Mouse (Mus musculus): ENCODE results near the gene Emc7. TPM values are rescaled to one million over a fixed set of nuclear protein-coding genes. Genes with fewer than 3 reads are reported as not detected.

Gene Emc7
- 23.1 TPM for polyA plus RNA-seq (2017; shearing (Covaris generic))

DNA sequence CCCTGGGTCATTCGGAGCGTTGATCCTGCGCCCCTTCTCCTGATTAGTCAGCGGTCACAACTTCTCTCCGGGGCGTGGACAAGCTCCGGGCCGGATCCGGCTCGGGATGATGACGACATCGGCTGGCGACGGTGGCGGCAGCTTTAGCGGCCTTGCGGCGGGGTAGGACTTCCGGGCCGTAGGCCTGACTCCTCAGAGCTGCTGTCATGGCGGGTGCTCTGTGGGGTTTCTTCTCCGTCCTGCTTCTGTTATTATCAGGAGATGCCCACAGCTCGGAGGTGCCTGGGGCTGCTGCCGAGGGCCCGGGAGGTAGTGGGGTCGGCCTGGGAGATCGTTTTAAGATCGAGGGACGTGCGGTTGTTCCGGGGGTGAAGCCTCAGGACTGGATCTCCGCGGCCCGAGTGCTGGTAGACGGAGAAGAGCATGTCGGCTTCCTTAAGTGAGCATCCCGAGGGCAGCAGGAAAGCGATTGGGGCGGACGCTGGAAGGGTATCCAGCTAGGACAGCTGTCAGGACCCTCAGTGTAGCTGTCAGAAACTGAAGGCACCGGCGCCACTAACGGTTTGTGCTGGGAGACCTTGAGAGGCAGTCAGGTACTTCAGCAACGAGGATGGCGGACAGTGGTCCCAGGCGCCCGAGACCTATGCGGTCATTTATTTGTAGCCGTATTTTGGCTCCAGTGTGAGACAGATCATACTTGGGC is at the start of gene Emc7:
TSS of gene Emc7 (plus strand) at position 136 of the 703 bp plus-strand sequence.

DNA sequence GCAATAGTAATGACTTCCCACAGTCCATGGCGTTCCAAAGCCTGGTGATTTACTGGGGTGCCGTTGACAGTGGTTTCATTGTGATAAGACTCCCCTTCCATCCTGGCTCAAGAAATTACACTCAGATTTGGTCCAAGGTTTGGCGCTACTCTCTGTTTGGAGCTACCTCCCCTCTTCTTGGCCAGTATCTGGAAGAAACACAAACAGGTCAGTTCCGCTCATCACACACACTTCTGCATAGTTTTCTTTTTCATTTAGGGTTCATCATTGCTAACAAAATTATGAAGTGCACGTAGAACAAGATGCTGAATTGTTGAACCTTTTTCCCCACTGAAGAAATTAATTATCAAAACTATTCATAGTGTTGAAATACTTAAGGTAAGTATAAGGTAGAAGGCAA is 25.9 kb downstream of the Emc7 start, which contains the start of gene Chrm5:
TSS of gene Chrm5 (minus strand) at position 101 of the 400 bp plus-strand sequence.

DNA sequence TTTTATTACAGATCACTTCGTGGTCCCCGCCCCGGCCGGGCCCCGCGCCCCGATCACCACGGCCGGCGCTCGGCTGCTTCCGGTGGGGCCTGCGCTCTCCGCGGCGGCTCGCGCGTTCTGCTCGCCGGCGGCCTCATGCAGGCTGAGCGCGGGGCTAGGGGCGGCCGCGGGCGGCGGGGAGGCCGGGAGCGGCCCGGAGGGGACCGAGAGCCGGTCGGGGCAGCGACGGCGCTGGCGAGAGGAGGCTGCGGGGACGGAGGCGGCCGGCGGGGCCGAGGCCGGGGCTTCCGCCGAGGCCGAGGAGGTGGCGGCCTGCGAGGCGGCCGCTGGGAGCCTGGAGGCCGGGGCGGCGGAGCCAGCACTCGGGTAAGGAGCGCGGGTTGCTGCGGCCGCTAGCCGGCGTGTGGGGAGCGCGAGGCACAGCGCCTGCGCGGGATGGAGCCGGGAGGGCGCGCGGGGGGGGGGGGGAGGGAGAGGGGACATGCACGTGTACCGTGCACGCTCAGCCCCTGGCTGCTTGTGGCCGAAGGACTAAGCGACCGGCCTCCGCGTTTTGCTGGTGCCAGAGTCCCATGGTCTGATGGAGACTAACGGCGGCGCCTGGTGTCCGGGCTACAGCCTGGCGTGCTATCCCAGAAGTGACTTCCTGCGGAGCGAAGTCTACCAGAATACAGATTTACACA is 38.2 kb downstream of the Emc7 start, which contains the start of gene Aven:
TSS of gene Aven (plus strand) at position 109 of the 683 bp plus-strand sequence.

Other genes with a start within 250 kb of the Emc7 start
- 45.2 TPM for gene Lpcat4, start 215.5 kb upstream of the Emc7 start, polyA plus RNA-seq (2017; shearing (Covaris generic))
- not detected for gene Nutm1, start 195.7 kb upstream of the Emc7 start, polyA plus RNA-seq (2017; shearing (Covaris generic))
- 184 TPM for gene Nop10, start 193.1 kb upstream of the Emc7 start, polyA plus RNA-seq (2017; shearing (Covaris generic))
- gene Slc12a6, start 189.2 kb upstream of the Emc7 start, polyA plus RNA-seq (2017; shearing (Covaris generic)), result 82.9 TPM
- not detected for gene Gm21985, start 188.7 kb upstream of the Emc7 start, polyA plus RNA-seq (2017; shearing (Covaris generic))
- gene Emc4, start 87.0 kb upstream of the Emc7 start, polyA plus RNA-seq (2017; shearing (Covaris generic)), result 107 TPM
- 26.2 TPM for gene Katnbl1, start 75.8 kb upstream of the Emc7 start, polyA plus RNA-seq (2017; shearing (Covaris generic))
- gene Chrm5, start 25.8 kb downstream of the Emc7 start, polyA plus RNA-seq (2017; shearing (Covaris generic)), result not detected
- gene Aven, start 38.0 kb downstream of the Emc7 start, polyA plus RNA-seq (2017; shearing (Covaris generic)), result 24.3 TPM